Mouse (Mus musculus) forebrain, embryonic 14.5 days (tissue): ENCODE results near the gene Csmd2. TPM values are rescaled to one million over a fixed set of nuclear protein-coding genes. Genes with fewer than 3 reads are reported as not detected.
A peak's percentile ranks its signal among the peaks of the same experiment; 100 is the strongest.

Experiments used
- ATAC-seq: fragments of 200-750 bp; cut with Nextera tagmentation; 2 replicates; pipeline ENCODE4 v1.8.0; 2017; ENCODE audit warnings: mild to moderate bottlenecking, moderate library complexity
- DNase-seq: peaks from one replicate; pipeline ENCODE4 v3.0.0-alpha.2; 2015; ENCODE audit warnings: low spot score
- H3K27ac ChIP-seq: fragments of 300-500 bp; sonication (generic); 2 replicates; pipeline ENCODE4 v1.5.1; 2014; ENCODE audit warnings: low read depth, mild to moderate bottlenecking, control low read depth, low read length, moderate library complexity
- H3K27me3 ChIP-seq: fragments of 300-500 bp; sonication (generic); replicated peaks from 2 replicates; pipeline ENCODE4 v1.6.1; 2014; ENCODE audit warnings: low read length, control low read depth, mixed read lengths; ENCODE audit not compliant: control insufficient read depth, insufficient read depth
- H3K36me3 ChIP-seq: fragments of 300-500 bp; sonication (generic); 2 replicates; pipeline ENCODE4 v1.6.1; 2014; ENCODE audit warnings: low read length, control low read depth; ENCODE audit not compliant: control insufficient read depth, insufficient read depth
- H3K4me1 ChIP-seq: fragments of 300-500 bp; sonication (generic); 2 replicates; pipeline ENCODE4 v1.6.1; 2014; ENCODE audit warnings: antibody characterized with exemption, low read length, control low read depth; ENCODE audit not compliant: control insufficient read depth, insufficient read depth
- H3K4me2 ChIP-seq: fragments of 300-500 bp; sonication (generic); 2 replicates; pipeline ENCODE4 v1.6.1; 2014; ENCODE audit warnings: mild to moderate bottlenecking, control low read depth, low read length
- H3K4me3 ChIP-seq: fragments of 300-500 bp; sonication (generic); 2 replicates; pipeline ENCODE4 v1.5.1; 2014; ENCODE audit warnings: low read depth, low read length, control low read depth
- H3K9ac ChIP-seq: fragments of 300-500 bp; sonication (generic); 2 replicates; pipeline ENCODE4 v1.6.1; 2014; ENCODE audit warnings: mild to moderate bottlenecking, low read length, control low read depth, moderate library complexity
- H3K9me3 ChIP-seq: fragments of 300-500 bp; sonication (generic); replicated peaks from 2 replicates; pipeline ENCODE4 v1.6.1; 2016; ENCODE audit warnings: low read length, control low read depth, mixed read lengths; ENCODE audit not compliant: control insufficient read depth
- WGBS: fragments of 180-500 bp; shearing (Covaris S2); extraction: QIAGEN DNeasy Blood & Tissue Kit; methylation state at CpG from one replicate; pipeline ENCODE4 v1.1.7; 2014; 5-methylcytosine and 5-hydroxymethylcytosine counted together
- polyA plus RNA-seq: library from polyadenylated mRNA; unstranded; fragments of >200 nt; fragmentation: Nextera tagmentation; extraction: Ambion mirVana; gene quantifications from 2 replicates; pipeline ENCODE4 v1.2.1, GENCODE M21; 2014

Csmd2 gene
- polyA plus RNA-seq, 1 experiment from 2014 or later = 3.2 TPM

DNA sequence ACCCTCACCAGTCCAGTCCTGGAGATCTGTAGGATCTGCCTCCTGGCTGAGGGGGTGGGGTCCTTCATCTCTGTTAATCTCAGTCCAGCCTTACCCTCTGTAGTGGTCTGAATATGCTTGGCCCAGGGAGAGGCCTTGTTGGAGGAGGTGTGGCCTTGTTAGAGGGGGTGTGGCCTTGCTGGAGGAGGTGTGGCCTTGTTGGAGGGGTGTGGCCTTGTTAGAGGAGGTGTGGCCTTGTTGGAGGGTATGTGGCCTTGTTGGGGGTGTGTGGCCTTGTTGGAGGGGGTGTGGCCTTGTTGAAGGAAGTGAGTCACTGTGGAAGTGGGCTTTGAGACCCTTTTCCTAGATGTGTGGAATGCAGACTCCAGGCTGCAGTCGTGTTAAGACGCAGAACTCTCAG, 3.2 kb upstream of the Csmd2 start:
- H3K27me3 ChIP-seq = 0 out of 2 replicates have a peak, but pooled peaks cover 4% of the 10 kb centered on the region
- no peak for ATAC-seq

GRCm38 (mm10) chr4:127985874-127986273, 1.8 kb upstream of the Csmd2 start:
- 3% methylated on average over 10 of the region's 10 CpGs for WGBS
- Histone ChIP-seq H3K27me3 (0 out of 2 replicates have a peak, but pooled peaks cover 8% of the 10 kb centered on the region), H3K4me2 (peak overlapping the region; percentile 83), H3K36me3 (no peaks in the 10 kb centered on the region), H3K27ac (peak overlapping the region; percentile 85), H3K4me3 (peak overlapping the region; percentile 65), H3K9me3 (no peaks in the 10 kb centered on the region), H3K4me1 (peaks cover 13% of the 10 kb centered on the region), H3K9ac (no peak overlapping the region)
- DNase-seq = peak; percentile 89
- ATAC-seq = peak; percentile 77

More for the DNA sequence above, 3.2 kb upstream of the Csmd2 start:
- no peak for DNase-seq
- H3K4me2 ChIP-seq = no peak overlapping the region
- no peaks in the 10 kb centered on the region for H3K9me3 ChIP-seq
- H3K9ac ChIP-seq = no peak overlapping the region
- H3K4me1 ChIP-seq = peaks cover 11% of the 10 kb centered on the region
- H3K27ac ChIP-seq = no peak overlapping the region
- no peaks in the 10 kb centered on the region for H3K36me3 ChIP-seq
- 90% methylated on average over 2 of the region's 2 CpGs for WGBS
- H3K4me3 ChIP-seq = no peak overlapping the region

GRCm38 (mm10) chr4:127986491-127987075, 1.1 kb upstream of the Csmd2 start:
- Histone ChIP-seq H3K4me2 (peak overlapping the region; percentile 83), H3K27ac (peak overlapping the region; percentile 85), H3K9ac (peak overlapping the region; percentile 52), H3K4me1 (peaks cover 13% of the 10 kb centered on the region), H3K27me3 (0 out of 2 replicates have a peak, but pooled peaks cover 8% of the 10 kb centered on the region), H3K4me3 (peak overlapping the region; percentile 65), H3K9me3 (no peaks in the 10 kb centered on the region), H3K36me3 (no peaks in the 10 kb centered on the region)
- DNase-seq = peak; percentile 67
- peak; percentile 47 for ATAC-seq
- 1% methylated on average over 25 of the region's 25 CpGs for WGBS

- Histone ChIP-seq H3K9ac (peak overlapping the region; percentile 84), H3K4me3 (peak overlapping the region; percentile 65), H3K36me3 (no peaks in the 10 kb centered on the region), H3K9me3 (no peaks in the 10 kb centered on the region), H3K4me2 (peak overlapping the region; percentile 83), H3K27ac (peak overlapping the region; percentile 3; the same call in 1 of the 2 replicates), H3K27me3 (0 out of 2 replicates have a peak, but pooled peaks cover 8% of the 10 kb centered on the region), H3K4me1 (peaks cover 13% of the 10 kb centered on the region)
- DNase-seq (peak; percentile 49), ATAC-seq (no peak)
- 2% methylated on average over 10 of the region's 10 CpGs for WGBS
Observed at GRCm38 (mm10) chr4:127987270-127987669, 387 bp upstream of the Csmd2 start.

DNA sequence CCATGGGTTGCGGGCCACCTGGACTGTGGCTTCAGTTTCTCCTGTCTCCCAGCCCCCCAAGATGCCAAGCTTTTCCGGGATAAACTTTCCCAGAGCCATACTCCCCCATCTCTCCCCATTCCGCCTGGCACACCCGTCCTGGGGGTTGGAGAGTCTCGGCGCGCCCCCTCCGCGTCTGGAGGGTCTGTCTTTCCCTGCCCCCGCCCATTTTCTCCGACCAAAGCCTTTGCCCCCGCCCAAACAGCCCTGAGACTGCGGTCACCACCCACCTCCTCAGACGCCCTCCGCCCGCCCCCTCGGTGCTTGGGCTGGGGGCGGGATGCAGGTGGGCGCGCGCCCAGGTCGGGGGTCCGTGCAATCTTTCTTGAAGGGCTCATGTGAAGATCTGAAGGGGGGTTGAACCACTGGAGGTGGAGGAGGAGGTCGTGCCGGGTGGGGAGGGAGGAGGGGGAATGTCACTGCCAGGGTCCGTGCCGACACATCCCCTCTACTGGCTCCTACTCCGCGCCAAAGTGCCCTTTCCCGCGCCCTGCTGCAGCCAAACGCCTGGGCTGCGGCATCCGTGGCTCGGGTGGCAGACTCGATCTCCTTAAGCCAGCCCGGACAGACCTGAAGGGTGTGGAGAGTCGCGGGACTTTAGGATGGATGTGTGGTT, 996 bp downstream of the Csmd2 start:
- Histone ChIP-seq H3K27me3 (0 out of 2 replicates have a peak, but pooled peaks cover 8% of the 10 kb centered on the region), H3K9ac (peak overlapping the region; percentile 84), H3K4me1 (peaks cover 13% of the 10 kb centered on the region), H3K27ac (no peak overlapping the region), H3K36me3 (no peaks in the 10 kb centered on the region), H3K4me3 (peak overlapping the region; percentile 65), H3K9me3 (no peaks in the 10 kb centered on the region), H3K4me2 (peak overlapping the region; percentile 83)
- DNase-seq (peak; percentile 36), ATAC-seq (no peak)
- 1% methylated on average over 39 of the region's 39 CpGs for WGBS

DNA sequence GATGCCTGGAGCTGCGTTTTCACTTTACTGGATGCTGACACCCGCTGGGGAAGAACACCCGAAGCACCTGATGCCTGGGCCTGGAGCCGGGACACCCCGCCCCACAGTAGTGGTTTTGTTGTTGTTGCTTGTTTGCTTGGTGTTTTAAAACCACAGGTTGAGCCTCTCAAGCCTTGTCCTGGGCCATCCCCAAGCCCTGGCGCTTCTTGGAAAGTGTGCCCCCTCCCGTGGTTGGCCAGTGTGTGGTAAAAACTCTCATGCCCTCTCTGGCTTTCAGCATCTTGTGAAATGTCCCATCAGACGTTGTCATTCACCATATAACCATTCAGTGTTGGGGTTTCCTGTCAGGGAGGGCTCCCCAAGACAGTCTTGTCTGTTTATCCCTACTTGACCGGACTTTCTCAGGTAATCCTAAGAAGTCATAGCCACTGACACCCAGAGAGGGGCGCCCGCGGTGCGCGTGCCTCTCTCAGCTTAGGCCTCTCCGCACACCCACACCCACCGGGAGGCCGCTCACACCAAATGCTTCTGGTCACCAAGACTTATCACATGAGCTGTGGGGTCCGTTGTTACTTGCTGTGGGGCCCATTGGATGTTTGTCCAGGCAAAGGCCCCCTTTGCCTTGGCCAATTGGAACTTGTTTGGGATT, 1.8 kb downstream of the Csmd2 start:
- Histone ChIP-seq H3K9ac (peak overlapping the region; percentile 84), H3K27ac (no peak overlapping the region), H3K27me3 (0 out of 2 replicates have a peak, but pooled peaks cover 8% of the 10 kb centered on the region), H3K4me1 (peaks cover 13% of the 10 kb centered on the region), H3K4me3 (peak overlapping the region; percentile 65), H3K4me2 (peak overlapping the region; percentile 83), H3K36me3 (no peaks in the 10 kb centered on the region), H3K9me3 (no peaks in the 10 kb centered on the region)
- DNase-seq (peak; percentile 60), ATAC-seq (no peak)
- WGBS = 6% methylated on average over 18 of the region's 18 CpGs

- DNase-seq = no peak
- no peak overlapping the region for H3K4me3 ChIP-seq
- no peaks in the 10 kb centered on the region for H3K9me3 ChIP-seq
- H3K4me1 ChIP-seq = peaks cover 6% of the 10 kb centered on the region; the same call in 1 of the 2 replicates
- H3K27me3 ChIP-seq = no peaks in the 10 kb centered on the region
- no peak overlapping the region for H3K4me2 ChIP-seq
- 79% methylated on average over 3 of the region's 3 CpGs for WGBS
- no peak overlapping the region for H3K9ac ChIP-seq
- no peak overlapping the region for H3K27ac ChIP-seq
- no peak for ATAC-seq
- no peaks in the 10 kb centered on the region; the same call in 1 of the 2 replicates for H3K36me3 ChIP-seq
Observed at GRCm38 (mm10) chr4:127999281-127999680, 11.6 kb downstream of the Csmd2 start.

DNA sequence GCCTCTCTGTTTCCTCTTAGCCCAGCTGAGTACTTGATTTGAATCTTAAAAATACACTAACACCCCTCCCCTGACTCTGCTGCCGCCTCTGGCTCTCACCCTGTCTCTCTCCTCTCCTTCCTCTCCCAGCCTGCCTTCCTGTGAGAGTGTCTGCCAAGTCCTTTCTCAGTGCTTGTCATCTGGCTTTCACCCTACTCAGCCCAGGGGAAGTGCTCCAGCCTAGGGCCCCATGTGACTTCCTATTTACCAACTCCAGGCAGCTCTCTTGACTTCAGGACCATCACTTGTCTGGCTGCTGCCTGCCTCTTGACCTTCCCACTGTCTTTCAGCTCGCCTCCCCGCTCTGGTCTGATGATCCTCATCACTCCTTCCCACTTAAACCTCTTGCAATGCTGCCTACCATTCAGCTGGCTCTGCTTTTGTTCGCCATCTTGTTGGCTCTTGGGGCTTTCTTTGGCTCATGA, 15.0 kb downstream of the Csmd2 start:
- Histone ChIP-seq H3K9me3 (no peaks in the 10 kb centered on the region), H3K27ac (no peak overlapping the region), H3K36me3 (no peaks in the 10 kb centered on the region), H3K27me3 (no peaks in the 10 kb centered on the region), H3K4me1 (peaks cover 9% of the 10 kb centered on the region; the same call in 1 of the 2 replicates), H3K4me2 (no peak overlapping the region), H3K4me3 (no peak overlapping the region), H3K9ac (no peak overlapping the region)
- ATAC-seq (no peak), DNase-seq (peak; percentile 16)
- 78% methylated on average over 4 of the region's 4 CpGs for WGBS
